Mouse (Mus musculus) small intestine, adult 2 months (tissue): ENCODE data around the gene Sspn. TPM values are rescaled to one million over a fixed set of nuclear protein-coding genes. Genes with fewer than 3 reads are reported as not detected.

ENCODE experiments used
- H3K27ac ChIP-seq: fragments of 200-500 bp; 2 replicates; pipeline ENCODE4 v1.5.1; 2012; ENCODE audit warnings: low read depth, low read length, control low read depth, inconsistent platforms; ENCODE audit not compliant: insufficient read depth
- H3K27me3 ChIP-seq: fragments of 200-500 bp; 2 replicates; pipeline ENCODE4 v1.6.1; 2012; ENCODE audit warnings: mild to moderate bottlenecking, moderate library complexity, low read length, inconsistent platforms; ENCODE audit not compliant: control insufficient read depth, insufficient read depth
- H3K36me3 ChIP-seq: fragments of 200-500 bp; 2 replicates; pipeline ENCODE4 v1.6.1; 2012; ENCODE audit warnings: mild to moderate bottlenecking, low read length, control low read depth, inconsistent platforms; ENCODE audit not compliant: control insufficient read depth, insufficient read depth
- H3K4me1 ChIP-seq: fragments of 200-500 bp; 2 replicates; pipeline ENCODE4 v1.6.1; 2012; ENCODE audit warnings: low read length, inconsistent platforms, mixed read lengths; ENCODE audit not compliant: control insufficient read depth, insufficient read depth, insufficient read length
- H3K4me3 ChIP-seq: fragments of 200-500 bp; 2 replicates; pipeline ENCODE4 v1.5.1; 2012; ENCODE audit warnings: low read depth, mild to moderate bottlenecking, control low read depth, inconsistent platforms, low read length, moderate library complexity
- CTCF ChIP-seq: fragments of 200-500 bp; IDR thresholded peaks from 2 replicates; pipeline ENCODE4 v1.5.1; 2012; ENCODE audit warnings: low read depth, mild to moderate bottlenecking, control low read depth, inconsistent platforms, low read length, moderate library complexity, mixed read lengths; ENCODE audit not compliant: insufficient replicate concordance, insufficient read length; ENCODE audit errors: extremely low read depth
- POLR2A ChIP-seq: fragments of 200-500 bp; IDR thresholded peaks from 2 replicates; pipeline ENCODE4 v1.6.1; 2012; ENCODE audit warnings: low read depth, mild to moderate bottlenecking, control low read depth, inconsistent platforms, low read length, moderate library complexity
- WGBS: fragments of 180-500 bp; shearing (Covaris S2); methylation state at CpG from one replicate; pipeline ENCODE4 v1.1.7; 2018; 5-methylcytosine and 5-hydroxymethylcytosine counted together
- polyA plus RNA-seq: library from polyadenylated mRNA; depleted of rRNA; stranded (reverse); fragments of >200 nt; gene quantifications from 2 replicates; pipeline ENCODE4 v1.2.3, GENCODE M21; 2012

Sspn gene
- polyA plus RNA-seq, 1 experiment: 1.2 TPM

- Histone ChIP-seq H3K27ac (no peak overlapping the region), H3K27me3 (no peaks in the 10 kb centered on the region), H3K4me1 (no peaks in the 10 kb centered on the region), H3K4me3 (no peak overlapping the region), H3K36me3 (no peaks in the 10 kb centered on the region)
- TF ChIP-seq CTCF (no peak), POLR2A (no peak)
- WGBS: 64% methylated on average over 11 of the region's 11 CpGs
Observed at GRCm38 (mm10) chr6:145992526-145992925, 61.1 kb downstream of the Sspn start.

- WGBS: 21% methylated on average over 10 of the region's 10 CpGs
- Histone ChIP-seq H3K27me3 (no peaks in the 10 kb centered on the region), H3K4me3 (no peak overlapping the region), H3K36me3 (no peaks in the 10 kb centered on the region), H3K27ac (no peak overlapping the region), H3K4me1 (no peaks in the 10 kb centered on the region)
- TF ChIP-seq CTCF: no peak
Observed at GRCm38 (mm10) chr6:145992985-145993384, 61.5 kb downstream of the Sspn start.

- Histone ChIP-seq H3K27me3 (no peaks in the 10 kb centered on the region), H3K36me3 (no peaks in the 10 kb centered on the region), H3K4me1 (no peaks in the 10 kb centered on the region), H3K27ac (peak overlapping the region; percentile 18; the same call in 1 of the 2 replicates), H3K4me3 (no peak overlapping the region)
- TF ChIP-seq CTCF (no peak), POLR2A (no peak)
- 35% methylated on average over 13 of the region's 13 CpGs for WGBS
Observed at GRCm38 (mm10) chr6:145998314-145999007, 67.0 kb downstream of the Sspn start.

- Histone ChIP-seq H3K27me3 (no peaks in the 10 kb centered on the region), H3K4me3 (no peak overlapping the region), H3K36me3 (no peaks in the 10 kb centered on the region), H3K4me1 (no peaks in the 10 kb centered on the region), H3K27ac (no peak overlapping the region)
- 85% methylated on average over 1 of the region's 1 CpGs for WGBS
- no peak for TF ChIP-seq POLR2A
- no peak for TF ChIP-seq CTCF
Observed at GRCm38 (mm10) chr6:146000767-146001166, 69.3 kb downstream of the Sspn start.

- 82% methylated on average over 22 of the region's 22 CpGs for WGBS
Observed at GRCm38 (mm10) chr6:146001396-146002191, 70.2 kb downstream of the Sspn start.

GRCm38 (mm10) chr6:146004174-146004601 lies 72.7 kb downstream of the Sspn start:
- no peak overlapping the region for H3K27ac ChIP-seq
- TF ChIP-seq POLR2A: no peak
- no peak for TF ChIP-seq CTCF
- WGBS: 47% methylated on average over 3 of the region's 3 CpGs
- H3K4me3 ChIP-seq: no peak overlapping the region
- H3K36me3 ChIP-seq: no peaks in the 10 kb centered on the region
- no peaks in the 10 kb centered on the region for H3K4me1 ChIP-seq
- no peaks in the 10 kb centered on the region for H3K27me3 ChIP-seq

More at GRCm38 (mm10) chr6:146001396-146002191, 70.2 kb downstream of the Sspn start:
- no peak overlapping the region for H3K27ac ChIP-seq
- no peak overlapping the region for H3K4me3 ChIP-seq
- H3K36me3 ChIP-seq: no peaks in the 10 kb centered on the region
- no peak for TF ChIP-seq CTCF
- TF ChIP-seq POLR2A: no peak
- H3K27me3 ChIP-seq: no peaks in the 10 kb centered on the region
- no peaks in the 10 kb centered on the region for H3K4me1 ChIP-seq

- H3K4me1 ChIP-seq: no peaks in the 10 kb centered on the region
- H3K4me3 ChIP-seq: no peak overlapping the region
- H3K27ac ChIP-seq: no peak overlapping the region
- H3K36me3 ChIP-seq: no peaks in the 10 kb centered on the region
- WGBS: 84% methylated on average over 11 of the region's 11 CpGs
- H3K27me3 ChIP-seq: no peaks in the 10 kb centered on the region
- no peak for TF ChIP-seq CTCF
- no peak for TF ChIP-seq POLR2A
Observed at GRCm38 (mm10) chr6:146005129-146005886, 73.9 kb downstream of the Sspn start.
